Mouse (Mus musculus) megakaryocyte-erythroid progenitor cell, adult 5 weeks (primary cell): Measurements from ENCODE around the gene 1700029H14Rik. TPM values are rescaled to one million over a fixed set of nuclear protein-coding genes. Genes with fewer than 3 reads are reported as not detected.

Source experiments
- polyA plus RNA-seq: library from polyadenylated mRNA; stranded (reverse); fragments of >175 nt; gene quantifications from 2 replicates; pipeline ENCODE4 v1.2.3, GENCODE M21; 2012

Gene 1700029H14Rik
- 0.85 TPM in 1 of 2 replicates, not detected in the other for polyA plus RNA-seq

GRCm38 (mm10) chr8:13562118-13562517 lies at the start of gene 1700029H14Rik:
1700029H14Rik (minus strand) TSS chr8:13562461.

Other genes with a start within 250 kb of the 1700029H14Rik start
- gene Tfdp1, start 223.7 kb downstream of the 1700029H14Rik start, polyA plus RNA-seq, result 54.1 and 56.0 TPM in 2 replicates
- gene Atp4b, start 165.6 kb downstream of the 1700029H14Rik start, polyA plus RNA-seq, result 0.07 and 0.13 TPM in 2 replicates
- gene Grk1, start 157.4 kb downstream of the 1700029H14Rik start, polyA plus RNA-seq, result not detected in 2 replicates
- gene Tmem255b, start 127.3 kb downstream of the 1700029H14Rik start, polyA plus RNA-seq, result not detected in 2 replicates
- gene Gas6, start 68.0 kb downstream of the 1700029H14Rik start, polyA plus RNA-seq, result 0.14 and 0.58 TPM in 2 replicates
- gene Rasa3, start 115.1 kb upstream of the 1700029H14Rik start, polyA plus RNA-seq, result 33.2 and 37.3 TPM in 2 replicates
- gene Cfap97d2, start 143.4 kb upstream of the 1700029H14Rik start, polyA plus RNA-seq, result not detected in 2 replicates
- 17.5 and 18.4 TPM in 2 replicates for gene Cdc16, start 195.2 kb upstream of the 1700029H14Rik start, polyA plus RNA-seq
- 35.0 and 53.0 TPM in 2 replicates for gene Upf3a, start 223.2 kb upstream of the 1700029H14Rik start, polyA plus RNA-seq